Mouse (Mus musculus) heart, adult 2 months (tissue): ENCODE measurements around the gene Stk17b. TPM values are rescaled to one million over a fixed set of nuclear protein-coding genes. Genes with fewer than 3 reads are reported as not detected.

Experiments used
- DNase-seq, 2 experiments: peaks; one replicate each; pipeline ENCODE4 v3.0.0; 2021
- H3K27ac ChIP-seq: fragments of 200-600 bp; 2 replicates; pipeline ENCODE4 v1.8.1; 2022
- H3K27me3 ChIP-seq: fragments of 200-500 bp; 2 replicates; pipeline ENCODE4 v1.6.1; 2012; ENCODE audit warnings: mild to moderate bottlenecking, low read length, inconsistent platforms, mixed read lengths; ENCODE audit not compliant: control insufficient read depth, insufficient read depth
- H3K36me3 ChIP-seq: fragments of 200-500 bp; 2 replicates; pipeline ENCODE4 v1.6.1; 2012; ENCODE audit warnings: low read length, inconsistent platforms; ENCODE audit not compliant: control insufficient read depth, insufficient read depth
- H3K4me1 ChIP-seq: fragments of 200-500 bp; 2 replicates; pipeline ENCODE4 v1.6.1; 2011; ENCODE audit warnings: low read length; ENCODE audit not compliant: control insufficient read depth, insufficient read depth
- H3K4me3 ChIP-seq: fragments of 200-600 bp; 2 replicates; pipeline ENCODE4 v1.8.1; 2022
- H3K79me2 ChIP-seq: fragments of 200-500 bp; replicated peaks from 2 replicates; pipeline ENCODE4 v1.6.1; 2012; ENCODE audit warnings: mild to moderate bottlenecking, inconsistent platforms, low read length, moderate library complexity, mixed read lengths; ENCODE audit not compliant: control insufficient read depth, insufficient read depth
- H3K9ac ChIP-seq: fragments of 200-500 bp; 2 replicates; pipeline ENCODE4 v1.6.1; 2012; ENCODE audit warnings: low read depth, mild to moderate bottlenecking, control low read depth, inconsistent platforms, low read length, mixed read lengths
- CTCF ChIP-seq: fragments of 200-600 bp; IDR thresholded peaks from 2 replicates; pipeline ENCODE4 v1.8.1; 2022; ENCODE audit warnings: antibody characterized with exemption, mild to moderate bottlenecking, moderate library complexity
- EP300 ChIP-seq: fragments of 200-500 bp; IDR thresholded peaks from 2 replicates; pipeline ENCODE4 v1.6.1; 2011; ENCODE audit warnings: low read depth, low read length, control low read depth; ENCODE audit not compliant: insufficient read depth
- POLR2A ChIP-seq: fragments of 200-500 bp; IDR thresholded peaks from 2 replicates; pipeline ENCODE4 v1.6.1; 2011; ENCODE audit warnings: mild to moderate bottlenecking, low read depth, low read length, control low read depth; ENCODE audit not compliant: insufficient read depth
- WGBS: fragments of 180-500 bp; shearing (Covaris S2); methylation state at CpG from one replicate; pipeline ENCODE4 v1.1.7; 2018; 5-methylcytosine and 5-hydroxymethylcytosine counted together
- intact Hi-C: fragments of 180-260 bp; cut with DNase I; formaldehyde crosslinking; loops from one replicate; pipeline ENCODE4 v1.15.1; 2025
- polyA plus RNA-seq: library from polyadenylated mRNA; depleted of rRNA; stranded (reverse); fragments of >200 nt; gene quantifications from 2 replicates; pipeline ENCODE4 v1.2.3, GENCODE M21; 2012
- total RNA-seq, 2 experiments: library from RNA; stranded (reverse); gene quantifications; 2 replicates each; pipeline ENCODE4 v1.2.3; 2021

Stk17b gene
- total and polyA plus RNA-seq, 3 experiments: 3.5 to 13.5 (median 12.5) TPM

DNA sequence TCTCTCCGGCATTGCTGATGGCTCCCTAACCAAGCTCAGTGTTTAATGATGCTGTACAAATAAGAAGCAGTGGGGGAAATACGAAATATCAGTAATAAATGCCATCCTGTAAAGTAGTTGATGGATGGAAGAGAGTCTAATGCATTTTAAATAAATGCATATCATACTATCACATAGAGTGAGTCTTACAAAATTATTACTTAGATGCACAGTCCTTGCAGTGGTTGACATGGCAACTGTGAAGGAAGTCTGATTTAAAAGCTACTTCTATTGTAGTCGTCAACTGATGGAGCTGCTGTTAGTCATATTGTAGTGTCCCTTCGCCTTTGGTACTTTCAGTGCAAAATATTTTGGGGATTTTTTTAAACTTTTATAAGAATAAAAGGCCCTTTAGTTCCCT, 26.9 kb upstream of the Stk17b start:
- intact Hi-C loops: no loop called here
- TF ChIP-seq EP300 (no peak), POLR2A (no peak), CTCF (no peak)
- WGBS: 90% methylated on average over 4 of the region's 4 CpGs
- no peak for DNase-seq
- Histone ChIP-seq H3K27ac (no peak overlapping the region), H3K79me2 (no peaks in the 10 kb centered on the region), H3K27me3 (no peaks in the 10 kb centered on the region), H3K36me3 (peaks cover 10% of the 10 kb centered on the region), H3K9ac (no peak overlapping the region), H3K4me3 (no peak overlapping the region), H3K4me1 (peaks cover 2% of the 10 kb centered on the region)

GRCm38 (mm10) chr1:53808229-53808628, 23.2 kb upstream of the Stk17b start:
- DNase-seq: no peak
- Histone ChIP-seq H3K79me2 (no peaks in the 10 kb centered on the region), H3K4me3 (no peak overlapping the region), H3K36me3 (peaks cover 4% of the 10 kb centered on the region), H3K27me3 (no peaks in the 10 kb centered on the region), H3K9ac (no peak overlapping the region), H3K27ac (no peak overlapping the region), H3K4me1 (no peaks in the 10 kb centered on the region)
- intact Hi-C loops: no loop called here
- 54% methylated on average over 2 of the region's 2 CpGs for WGBS
- TF ChIP-seq CTCF (no peak), POLR2A (no peak), EP300 (no peak)

- Histone ChIP-seq H3K9ac (no peak overlapping the region), H3K36me3 (peaks cover 2% of the 10 kb centered on the region; the same call in 1 of the 2 replicates), H3K4me3 (no peak overlapping the region), H3K27ac (no peak overlapping the region), H3K79me2 (no peaks in the 10 kb centered on the region), H3K4me1 (no peaks in the 10 kb centered on the region), H3K27me3 (no peaks in the 10 kb centered on the region)
- no peak for TF ChIP-seq EP300
- DNase-seq: no peak
- 57% methylated on average over 3 of the region's 3 CpGs for WGBS
- intact Hi-C loops: no loop called here
Observed at GRCm38 (mm10) chr1:53797811-53798210, 12.8 kb upstream of the Stk17b start.

- Histone ChIP-seq H3K27me3 (no peaks in the 10 kb centered on the region), H3K27ac (no peak overlapping the region), H3K36me3 (peaks cover 2% of the 10 kb centered on the region; the same call in 1 of the 2 replicates), H3K4me3 (no peak overlapping the region), H3K79me2 (no peaks in the 10 kb centered on the region), H3K4me1 (no peaks in the 10 kb centered on the region), H3K9ac (no peak overlapping the region)
- intact Hi-C loops: no loop called here
- DNase-seq: no peak
- WGBS: 49% methylated on average over 5 of the region's 5 CpGs
- TF ChIP-seq POLR2A (no peak), EP300 (no peak), CTCF (no peak)
Observed at GRCm38 (mm10) chr1:53797074-53797473, 12.1 kb upstream of the Stk17b start.

DNA sequence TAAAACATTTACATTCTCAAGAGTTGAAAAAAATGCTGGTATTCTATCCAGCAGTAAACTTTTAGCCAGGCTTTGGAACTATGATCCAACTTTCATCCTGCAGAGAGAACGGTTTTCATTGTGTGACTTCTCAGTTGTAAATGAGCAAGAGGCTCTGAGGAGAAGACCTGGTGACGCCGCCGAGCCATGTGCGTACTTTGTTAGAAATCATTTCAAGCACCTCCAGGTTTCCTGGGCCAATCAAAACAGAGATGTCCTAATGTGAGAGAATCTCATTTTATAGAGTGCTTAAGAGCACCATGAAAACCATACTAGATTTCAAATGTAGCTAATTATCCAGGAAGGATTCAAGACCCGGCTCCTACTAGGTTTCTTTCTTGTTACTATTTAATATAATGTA, 11.2 kb upstream of the Stk17b start:
- no peak overlapping the region for H3K4me3 ChIP-seq
- H3K9ac ChIP-seq: no peak overlapping the region
- TF ChIP-seq CTCF (no peak), EP300 (no peak)
- no peaks in the 10 kb centered on the region for H3K27me3 ChIP-seq
- WGBS: 94% methylated on average over 6 of the region's 6 CpGs
- DNase-seq: no peak
- H3K4me1 ChIP-seq: no peaks in the 10 kb centered on the region
- H3K27ac ChIP-seq: no peak overlapping the region
- H3K79me2 ChIP-seq: no peaks in the 10 kb centered on the region
- intact Hi-C loops: no loop called here
- peaks cover 2% of the 10 kb centered on the region; the same call in 1 of the 2 replicates for H3K36me3 ChIP-seq

DNA sequence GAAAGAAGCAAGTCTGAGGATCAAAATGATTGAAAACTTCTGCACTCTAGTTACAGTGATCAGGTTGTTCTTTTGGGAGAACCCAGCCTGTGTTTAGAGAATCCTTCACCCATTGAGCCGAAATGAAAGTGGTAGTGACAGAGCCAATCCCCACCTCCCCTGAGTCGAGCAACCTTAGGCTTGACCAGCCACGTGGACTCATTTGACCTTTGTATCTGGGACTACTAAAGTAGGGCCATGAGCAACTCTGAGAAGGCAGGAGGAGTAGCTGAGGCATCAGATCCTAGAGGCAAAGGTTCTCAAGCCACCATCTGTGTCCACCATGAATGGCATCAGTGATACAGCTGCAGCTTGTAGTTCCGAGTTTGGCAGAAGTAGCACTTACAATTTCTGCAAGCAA, 10.6 kb upstream of the Stk17b start:
- Histone ChIP-seq H3K9ac (no peak overlapping the region), H3K27ac (no peak overlapping the region), H3K4me1 (no peaks in the 10 kb centered on the region), H3K27me3 (no peaks in the 10 kb centered on the region), H3K36me3 (peaks cover 2% of the 10 kb centered on the region; the same call in 1 of the 2 replicates), H3K4me3 (no peak overlapping the region), H3K79me2 (no peaks in the 10 kb centered on the region)
- TF ChIP-seq POLR2A (no peak), CTCF (no peak), EP300 (no peak)
- DNase-seq: no peak
- intact Hi-C loops: no loop called here
- 81% methylated on average over 4 of the region's 4 CpGs for WGBS
